Mouse (Mus musculus): ENCODE data around the gene Pate1. TPM values are rescaled to one million over a fixed set of nuclear protein-coding genes. Genes with fewer than 3 reads are reported as not detected.

The Pate1 gene
- polyA plus RNA-seq (2011; ENCODE audit: insufficient read depth, insufficient read length, low read depth, missing spikeins) = not detected in 2 replicates

DNA sequence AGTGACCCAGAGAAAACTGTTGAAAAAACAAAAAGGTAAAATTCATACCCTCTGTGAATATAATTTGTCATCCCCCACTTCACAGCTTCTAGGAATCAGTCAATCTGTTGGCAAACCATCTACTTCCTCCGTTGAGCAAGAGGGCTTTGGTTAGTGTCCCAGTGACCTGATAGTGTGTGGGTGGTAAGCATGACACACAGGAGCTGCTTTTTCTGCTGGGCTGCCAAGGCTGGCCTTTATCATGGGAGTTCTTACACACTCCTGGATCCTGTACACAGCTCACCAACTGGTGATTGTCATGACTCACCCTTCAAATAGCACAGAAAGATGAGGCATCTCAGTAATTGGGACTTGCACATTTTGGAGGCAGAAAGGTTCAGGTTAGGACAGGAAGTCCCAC is at the start of gene Pate1:
Pate1 (minus strand) TSS at position 378 of the 400 bp plus-strand sequence.
- Histone ChIP-seq H3K4me1 (ENCODE audit: control insufficient read depth, insufficient read depth, low read length) (no peaks in the 10 kb centered on the region), H3K9ac (ENCODE audit: low read depth, poor library complexity, severe bottlenecking) (no peak within 1 kb of the TSS), H3K9me3 (replicated peaks; ENCODE audit: control insufficient read depth, insufficient read depth, low read length, poor library complexity, severe bottlenecking) (no peaks in the 10 kb centered on the region), H3K27me3 (ENCODE audit: control insufficient read depth, insufficient read depth, low read length, poor library complexity, severe bottlenecking) (no peaks in the 10 kb centered on the region), H3K36me3 (ENCODE audit: control insufficient read depth, insufficient read depth, low read length, poor library complexity, severe bottlenecking) (no peaks in the 10 kb centered on the region), H3K27ac (ENCODE audit: insufficient read depth, low read length) (no peak within 1 kb of the TSS), H3K4me3 (ENCODE audit: low read depth, low read length) (no peak within 1 kb of the TSS)
- TF ChIP-seq EP300 (IDR thresholded peaks at IDR 0.05; ENCODE audit: insufficient read depth, low read depth, low read length) (no peak), POLR2A (IDR thresholded peaks at IDR 0.05; ENCODE audit: insufficient read depth, low read length) (no peak), CTCF (IDR thresholded peaks at IDR 0.05; ENCODE audit: low read depth, low read length) (no peak)

DNA sequence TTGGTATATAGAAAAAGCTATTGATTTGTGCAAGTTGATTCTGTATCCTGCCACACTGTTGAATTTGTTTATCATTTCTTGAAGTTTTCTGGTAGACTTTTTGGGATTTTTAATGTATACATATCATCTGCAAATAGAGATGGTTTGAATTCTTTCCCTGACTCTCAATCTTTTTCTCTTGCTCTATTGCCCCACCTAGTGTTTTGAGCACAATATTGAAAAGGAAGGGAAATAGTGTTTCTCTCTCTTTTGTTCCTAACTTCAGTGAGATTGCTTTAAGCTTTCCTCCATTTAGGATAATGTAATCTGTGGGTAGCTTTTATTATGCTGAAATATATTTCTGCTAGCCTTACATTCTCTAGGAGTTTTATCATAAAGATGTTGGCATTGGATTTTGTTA is 20.1 kb upstream of the Pate1 start:
- H3K27me3 ChIP-seq (ENCODE audit: control insufficient read depth, insufficient read depth, low read length, poor library complexity, severe bottlenecking) = no peaks in the 10 kb centered on the region
- H3K4me3 ChIP-seq (ENCODE audit: low read depth, low read length) = no peak overlapping the region
- H3K27ac ChIP-seq (ENCODE audit: insufficient read depth, low read length) = no peak overlapping the region
- no peaks in the 10 kb centered on the region for H3K4me1 ChIP-seq (ENCODE audit: control insufficient read depth, insufficient read depth, low read length)
- no peaks in the 10 kb centered on the region for H3K36me3 ChIP-seq (ENCODE audit: control insufficient read depth, insufficient read depth, low read length, poor library complexity, severe bottlenecking)
- H3K9ac ChIP-seq (ENCODE audit: low read depth, poor library complexity, severe bottlenecking) = no peak overlapping the region
- TF ChIP-seq CTCF (IDR thresholded peaks at IDR 0.05; ENCODE audit: low read depth, low read length) (no peak), EP300 (IDR thresholded peaks at IDR 0.05; ENCODE audit: insufficient read depth, low read depth, low read length) (no peak), POLR2A (IDR thresholded peaks at IDR 0.05; ENCODE audit: insufficient read depth, low read length) (no peak)
- peaks cover 3% of the 10 kb centered on the region; the same call in 1 of the 2 replicates for H3K9me3 ChIP-seq (replicated peaks; ENCODE audit: control insufficient read depth, insufficient read depth, low read length, poor library complexity, severe bottlenecking)

DNA sequence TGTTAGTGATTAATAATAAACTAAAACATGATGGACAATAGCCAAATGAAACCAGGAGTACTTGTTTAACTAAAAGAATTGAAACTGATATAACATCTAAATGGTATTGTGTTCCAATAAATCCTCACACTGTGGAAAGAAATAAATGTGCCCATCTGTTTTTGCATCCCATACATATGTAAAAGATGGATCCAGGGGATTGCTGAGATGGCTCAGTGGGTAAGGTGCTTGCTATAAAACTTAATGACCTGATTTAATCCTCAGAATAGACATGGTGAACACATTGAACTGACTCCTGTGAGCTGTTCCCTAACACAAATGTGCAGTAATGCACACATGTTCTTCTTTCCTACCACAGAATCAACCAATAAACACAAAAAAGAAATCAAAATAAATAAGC is 4.7 kb upstream of the Pate1 start:
- Histone ChIP-seq H3K9ac (ENCODE audit: low read depth, poor library complexity, severe bottlenecking) (no peak overlapping the region), H3K27ac (ENCODE audit: insufficient read depth, low read length) (no peak overlapping the region), H3K9me3 (replicated peaks; ENCODE audit: control insufficient read depth, insufficient read depth, low read length, poor library complexity, severe bottlenecking) (no peaks in the 10 kb centered on the region), H3K4me1 (ENCODE audit: control insufficient read depth, insufficient read depth, low read length) (no peaks in the 10 kb centered on the region), H3K36me3 (ENCODE audit: control insufficient read depth, insufficient read depth, low read length, poor library complexity, severe bottlenecking) (no peaks in the 10 kb centered on the region), H3K27me3 (ENCODE audit: control insufficient read depth, insufficient read depth, low read length, poor library complexity, severe bottlenecking) (no peaks in the 10 kb centered on the region), H3K4me3 (ENCODE audit: low read depth, low read length) (no peak overlapping the region)
- TF ChIP-seq POLR2A (IDR thresholded peaks at IDR 0.05; ENCODE audit: insufficient read depth, low read length) (no peak), EP300 (IDR thresholded peaks at IDR 0.05; ENCODE audit: insufficient read depth, low read depth, low read length) (no peak), CTCF (IDR thresholded peaks at IDR 0.05; ENCODE audit: low read depth, low read length) (no peak)

DNA sequence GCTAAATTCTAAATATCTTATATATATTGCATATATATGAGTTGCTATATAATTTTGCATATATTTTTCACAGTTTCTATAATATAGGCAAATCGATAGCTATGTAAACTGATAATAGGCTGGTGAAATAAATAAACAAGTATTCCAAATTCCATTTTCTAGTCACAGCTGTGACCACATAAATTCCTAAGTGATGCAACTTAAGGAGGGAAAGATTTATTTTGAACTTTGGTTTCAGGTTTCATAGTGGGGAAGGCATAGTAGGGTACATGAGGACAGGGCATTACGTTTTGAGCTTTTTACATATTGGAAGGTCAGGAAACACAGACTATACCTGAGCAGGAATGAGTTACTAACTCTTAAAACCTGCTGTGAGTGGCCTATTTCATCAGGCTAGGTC is 13.6 kb downstream of the Pate1 start:
- H3K27ac ChIP-seq (ENCODE audit: insufficient read depth, low read length) = no peak overlapping the region
- no peaks in the 10 kb centered on the region for H3K36me3 ChIP-seq (ENCODE audit: control insufficient read depth, insufficient read depth, low read length, poor library complexity, severe bottlenecking)
- no peak overlapping the region for H3K9ac ChIP-seq (ENCODE audit: low read depth, poor library complexity, severe bottlenecking)
- H3K4me3 ChIP-seq (ENCODE audit: low read depth, low read length) = no peak overlapping the region
- peaks cover 6% of the 10 kb centered on the region; the same call in 1 of the 2 replicates for H3K9me3 ChIP-seq (replicated peaks; ENCODE audit: control insufficient read depth, insufficient read depth, low read length, poor library complexity, severe bottlenecking)
- H3K4me1 ChIP-seq (ENCODE audit: control insufficient read depth, insufficient read depth, low read length) = no peaks in the 10 kb centered on the region
- no peak for TF ChIP-seq EP300 (IDR thresholded peaks at IDR 0.05; ENCODE audit: insufficient read depth, low read depth, low read length)
- TF ChIP-seq POLR2A (IDR thresholded peaks at IDR 0.05; ENCODE audit: insufficient read depth, low read length) = no peak
- TF ChIP-seq CTCF (IDR thresholded peaks at IDR 0.05; ENCODE audit: low read depth, low read length) = no peak
- H3K27me3 ChIP-seq (ENCODE audit: control insufficient read depth, insufficient read depth, low read length, poor library complexity, severe bottlenecking) = no peaks in the 10 kb centered on the region

DNA sequence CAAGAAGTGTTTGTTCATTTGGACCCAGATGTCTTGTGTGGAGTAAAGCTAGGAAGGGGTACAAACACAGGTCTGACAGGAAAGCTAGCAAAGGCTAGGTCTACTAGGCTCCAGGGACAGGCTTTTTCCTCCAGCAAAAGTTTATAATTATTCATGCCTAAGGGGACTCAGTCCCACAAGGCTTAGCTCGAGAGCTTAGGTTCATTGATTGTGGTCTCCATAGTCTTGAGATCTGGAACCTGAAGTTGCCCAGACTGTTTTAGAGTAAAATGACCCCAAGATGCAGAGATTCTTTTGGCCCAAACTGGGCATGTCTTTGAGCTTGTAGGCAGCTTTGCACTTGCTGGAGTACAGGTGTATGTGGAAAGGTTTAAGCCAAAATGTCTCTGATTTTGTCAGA is 39.1 kb downstream of the Pate1 start, which contains the start of gene Pate3:
Pate3 (minus strand) TSS at position 101 of the 400 bp plus-strand sequence.
- Histone ChIP-seq H3K4me1 (ENCODE audit: control insufficient read depth, insufficient read depth, low read length) (no peaks in the 10 kb centered on the region), H3K27me3 (ENCODE audit: control insufficient read depth, insufficient read depth, low read length, poor library complexity, severe bottlenecking) (no peaks in the 10 kb centered on the region), H3K9me3 (replicated peaks; ENCODE audit: control insufficient read depth, insufficient read depth, low read length, poor library complexity, severe bottlenecking) (no peaks in the 10 kb centered on the region), H3K9ac (ENCODE audit: low read depth, poor library complexity, severe bottlenecking) (no peak within 1 kb of the TSS), H3K27ac (ENCODE audit: insufficient read depth, low read length) (no peak within 1 kb of the TSS), H3K36me3 (ENCODE audit: control insufficient read depth, insufficient read depth, low read length, poor library complexity, severe bottlenecking) (no peaks in the 10 kb centered on the region), H3K4me3 (ENCODE audit: low read depth, low read length) (no peak within 1 kb of the TSS)
- TF ChIP-seq EP300 (IDR thresholded peaks at IDR 0.05; ENCODE audit: insufficient read depth, low read depth, low read length) (no peak), CTCF (IDR thresholded peaks at IDR 0.05; ENCODE audit: low read depth, low read length) (no peak), POLR2A (IDR thresholded peaks at IDR 0.05; ENCODE audit: insufficient read depth, low read length) (no peak)

Other genes starting within 250 kb of the Pate1 start
- not detected in 2 replicates for gene Gm1113, start 169.1 kb downstream of the Pate1 start, polyA plus RNA-seq (2011; ENCODE audit: insufficient read depth, insufficient read length, low read depth, missing spikeins)
- gene Ddx25, start 128.9 kb downstream of the Pate1 start, polyA plus RNA-seq (2011; ENCODE audit: insufficient read depth, insufficient read length, low read depth, missing spikeins) = 2.2 and 2.4 TPM in 2 replicates
- 16.3 and 20.3 TPM in 2 replicates for gene Pus3, start 128.8 kb downstream of the Pate1 start, polyA plus RNA-seq (2011; ENCODE audit: insufficient read depth, insufficient read length, low read depth, missing spikeins)
- 1.7 TPM in 2 replicates for gene Pate2, start 117.1 kb downstream of the Pate1 start, polyA plus RNA-seq (2011; ENCODE audit: insufficient read depth, insufficient read length, low read depth, missing spikeins)
- gene Hyls1, start 117.0 kb downstream of the Pate1 start, polyA plus RNA-seq (2011; ENCODE audit: insufficient read depth, insufficient read length, low read depth, missing spikeins) = 26.1 and 29.5 TPM in 2 replicates
- not detected in 2 replicates for gene Pate4, start 75.4 kb downstream of the Pate1 start, polyA plus RNA-seq (2011; ENCODE audit: insufficient read depth, insufficient read length, low read depth, missing spikeins)
- not detected in 2 replicates for gene Pate3, start 39.2 kb downstream of the Pate1 start, polyA plus RNA-seq (2011; ENCODE audit: insufficient read depth, insufficient read length, low read depth, missing spikeins)
- gene Gm17677, start 53.7 kb upstream of the Pate1 start, polyA plus RNA-seq (2011; ENCODE audit: insufficient read depth, insufficient read length, low read depth, missing spikeins) = not detected in 2 replicates
- gene Gm17727, start 90.7 kb upstream of the Pate1 start, polyA plus RNA-seq (2011; ENCODE audit: insufficient read depth, insufficient read length, low read depth, missing spikeins) = not detected in 2 replicates
- gene Gm27235, start 102.7 kb upstream of the Pate1 start, polyA plus RNA-seq (2011; ENCODE audit: insufficient read depth, insufficient read length, low read depth, missing spikeins) = not detected in 2 replicates
- not detected in 2 replicates for gene D730048I06Rik, start 102.7 kb upstream of the Pate1 start, polyA plus RNA-seq (2011; ENCODE audit: insufficient read depth, insufficient read length, low read depth, missing spikeins)
- not detected in 2 replicates for gene 9230110F15Rik, start 156.8 kb upstream of the Pate1 start, polyA plus RNA-seq (2011; ENCODE audit: insufficient read depth, insufficient read length, low read depth, missing spikeins)
- gene 9230113P08Rik, start 221.0 kb upstream of the Pate1 start, polyA plus RNA-seq (2011; ENCODE audit: insufficient read depth, insufficient read length, low read depth, missing spikeins) = not detected in 2 replicates